Mouse (Mus musculus) spleen, postnatal 36 days (tissue): Measurements from ENCODE around the gene Tsr3.
"Not testable (repeated sequence)": the region's sequence is repeated elsewhere in the genome, so short reads cannot be mapped to it uniquely, and the experiment has no call there.

Source experiments
- DNase-seq, 2 experiments: peaks; one replicate each; pipeline ENCODE4 v3.0.0; 2022; ENCODE audit warnings: low spot score in 2 of 2, mixed read lengths in 1 of 2

The Tsr3 gene

GRCm38 (mm10) chr17:25239695-25240636 is at the start of gene Tsr3, which contains the start of gene Gnptg:
Tsr3 (plus strand) TSS chr17:25240170.
Gnptg (minus strand) TSS chr17:25240124.
- DNase-seq = peak; percentile 82 to 86

- DNase-seq = no peak
Measured at GRCm38 (mm10) chr17:25202401-25202800, 37.6 kb upstream of the Tsr3 start.

GRCm38 (mm10) chr17:25210006-25210405 is 30.0 kb upstream of the Tsr3 start:
- no peak for DNase-seq

- no peak for DNase-seq
Measured at GRCm38 (mm10) chr17:25210680-25211466, 29.1 kb upstream of the Tsr3 start.

- no peak for DNase-seq
Measured at GRCm38 (mm10) chr17:25211705-25212104, 28.3 kb upstream of the Tsr3 start.

- no peak for DNase-seq
Measured at GRCm38 (mm10) chr17:25215431-25215830, 24.5 kb upstream of the Tsr3 start.

GRCm38 (mm10) chr17:25218967-25219366 is 21.0 kb upstream of the Tsr3 start:
- DNase-seq = no peak

- DNase-seq = no peak
Measured at GRCm38 (mm10) chr17:25219492-25220295, 20.3 kb upstream of the Tsr3 start.

- no peak for DNase-seq
Measured at GRCm38 (mm10) chr17:25220746-25221145, 19.2 kb upstream of the Tsr3 start.

- peak; percentile 54 to 76 for DNase-seq
Measured at GRCm38 (mm10) chr17:25221821-25222503, 18.0 kb upstream of the Tsr3 start.

- peak in 1 of 2 experiments; percentile 35 for DNase-seq
Measured at GRCm38 (mm10) chr17:25222504-25222940, 17.4 kb upstream of the Tsr3 start.

- DNase-seq = no peak
Measured at GRCm38 (mm10) chr17:25222951-25223601, 16.9 kb upstream of the Tsr3 start.

- DNase-seq = peak; percentile 70 to 73
Measured at GRCm38 (mm10) chr17:25224586-25225222, 15.3 kb upstream of the Tsr3 start.

- DNase-seq = no peak
Measured at GRCm38 (mm10) chr17:25225659-25226058, 14.3 kb upstream of the Tsr3 start.

- DNase-seq = no peak
Measured at GRCm38 (mm10) chr17:25227991-25228390, 12.0 kb upstream of the Tsr3 start.

GRCm38 (mm10) chr17:25230014-25230655 is 9.8 kb upstream of the Tsr3 start:
- not testable (repeated sequence) for DNase-seq

- no peak for DNase-seq
Measured at GRCm38 (mm10) chr17:25230700-25231099, 9.3 kb upstream of the Tsr3 start.

GRCm38 (mm10) chr17:25231621-25232020 is 8.3 kb upstream of the Tsr3 start:
- DNase-seq = not testable (repeated sequence)

- no peak for DNase-seq
Measured at GRCm38 (mm10) chr17:25235635-25236034, 4.3 kb upstream of the Tsr3 start.
